Mouse (Mus musculus): ENCODE results near the gene Nr1d1.

Gene Nr1d1

DNA sequence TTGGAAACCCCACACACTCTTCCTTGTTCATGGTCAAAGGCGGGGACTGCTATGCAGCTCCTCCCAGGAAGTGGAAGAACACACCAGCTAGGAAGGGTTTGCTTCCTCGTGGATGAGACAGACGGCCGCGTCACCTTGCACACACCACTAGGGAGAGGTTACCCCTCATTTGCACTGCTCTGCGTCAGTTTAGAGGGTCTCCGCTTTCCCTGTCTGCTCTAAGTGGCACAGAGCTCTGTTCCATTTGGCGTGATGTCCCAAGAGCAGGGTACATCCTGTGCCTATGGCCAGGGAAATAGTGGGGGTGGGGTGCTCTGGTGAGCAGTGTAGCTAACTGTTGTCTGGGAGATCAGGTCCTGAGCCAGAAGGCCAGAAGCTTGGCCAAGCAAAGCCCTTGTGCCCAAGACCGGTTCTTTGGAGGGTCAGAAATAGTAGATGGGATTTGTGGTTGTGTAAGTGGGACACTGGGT lies 20.9 kb downstream of the Nr1d1 start:
- H3K36me3 ChIP-seq (ENCODE audit: control insufficient read depth, insufficient read depth, low read length, poor library complexity, severe bottlenecking), result no peaks in the 10 kb centered on the region
- H3K27me3 ChIP-seq (ENCODE audit: control insufficient read depth, insufficient read depth, low read length, poor library complexity, severe bottlenecking), result no peaks in the 10 kb centered on the region
- DNase-seq (ENCODE audit: low read depth, low spot score), result no peak

GRCm38 (mm10) chr11:98753264-98753663 lies 21.9 kb downstream of the Nr1d1 start:
- Histone ChIP-seq H3K36me3 (ENCODE audit: control insufficient read depth, insufficient read depth, low read length, poor library complexity, severe bottlenecking) (no peaks in the 10 kb centered on the region), H3K27me3 (ENCODE audit: control insufficient read depth, insufficient read depth, low read length, poor library complexity, severe bottlenecking) (no peaks in the 10 kb centered on the region)
- no peak for DNase-seq (ENCODE audit: low read depth, low spot score)

- DNase-seq (ENCODE audit: low read depth, low spot score), result no peak
- Histone ChIP-seq H3K36me3 (ENCODE audit: control insufficient read depth, insufficient read depth, low read length, poor library complexity, severe bottlenecking) (no peaks in the 10 kb centered on the region), H3K27me3 (ENCODE audit: control insufficient read depth, insufficient read depth, low read length, poor library complexity, severe bottlenecking) (no peaks in the 10 kb centered on the region)
These were observed 22.5 kb downstream of the Nr1d1 start for GRCm38 (mm10) chr11:98752562-98753140.

DNA sequence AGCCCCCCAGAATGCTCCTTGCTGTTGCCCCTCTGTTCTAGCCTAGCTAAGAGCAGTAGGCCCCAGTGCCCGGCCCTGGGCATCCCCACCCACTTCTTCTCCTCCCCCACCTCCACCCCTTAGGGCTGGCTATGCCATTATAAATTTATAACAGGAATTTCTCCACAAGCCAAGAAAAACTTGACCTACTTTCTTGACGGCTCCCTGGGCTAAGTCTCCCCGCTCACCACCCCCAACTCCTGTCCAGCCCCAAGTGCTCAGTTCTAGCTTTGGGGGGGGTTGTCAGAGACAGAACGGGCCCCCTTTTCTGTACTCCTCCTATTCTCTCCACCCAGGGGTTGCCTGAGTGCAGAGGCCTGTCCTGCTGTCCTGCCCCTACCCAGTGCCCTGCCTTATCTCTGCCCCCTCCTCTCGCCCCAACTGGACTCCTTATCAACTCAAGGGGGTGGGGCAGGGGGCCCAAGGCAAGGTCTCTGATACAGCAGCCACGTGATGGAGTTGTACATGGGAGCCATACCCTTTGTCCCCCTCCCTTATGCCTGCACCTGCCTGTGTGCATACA lies 23.8 kb downstream of the Nr1d1 start:
- no peak for DNase-seq (ENCODE audit: low read depth, low spot score)
- Histone ChIP-seq H3K27me3 (ENCODE audit: control insufficient read depth, insufficient read depth, low read length, poor library complexity, severe bottlenecking) (no peaks in the 10 kb centered on the region), H3K36me3 (ENCODE audit: control insufficient read depth, insufficient read depth, low read length, poor library complexity, severe bottlenecking) (no peaks in the 10 kb centered on the region)

- DNase-seq (ENCODE audit: low read depth, low spot score), result no peak
- no peaks in the 10 kb centered on the region for H3K36me3 ChIP-seq (ENCODE audit: control insufficient read depth, insufficient read depth, low read length, poor library complexity, severe bottlenecking)
- no peaks in the 10 kb centered on the region for H3K27me3 ChIP-seq (ENCODE audit: control insufficient read depth, insufficient read depth, low read length, poor library complexity, severe bottlenecking)
These were observed 24.6 kb downstream of the Nr1d1 start for GRCm38 (mm10) chr11:98750351-98751201.

DNA sequence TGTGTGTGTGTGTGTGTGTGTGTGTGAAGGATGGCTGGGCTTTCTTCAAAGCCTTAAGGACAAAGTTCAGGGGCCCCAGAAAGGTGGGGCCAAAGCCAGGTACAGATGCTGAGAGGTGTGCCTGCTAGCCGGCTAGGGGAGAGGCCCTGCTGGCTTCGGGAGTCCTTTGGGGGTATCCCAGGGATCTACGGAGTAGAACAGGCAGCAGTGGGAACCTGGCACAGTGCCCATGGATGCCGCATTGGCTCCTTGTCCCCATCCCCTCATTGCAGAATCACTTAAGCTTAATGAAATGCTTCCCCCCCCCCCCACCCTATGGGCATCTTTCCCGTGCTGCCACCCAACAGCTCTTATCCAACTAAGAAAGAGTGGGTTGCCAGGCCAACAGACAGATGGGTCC lies 25.4 kb downstream of the Nr1d1 start:
- H3K27me3 ChIP-seq (ENCODE audit: control insufficient read depth, insufficient read depth, low read length, poor library complexity, severe bottlenecking), result no peaks in the 10 kb centered on the region
- no peaks in the 10 kb centered on the region for H3K36me3 ChIP-seq (ENCODE audit: control insufficient read depth, insufficient read depth, low read length, poor library complexity, severe bottlenecking)
- no peak for DNase-seq (ENCODE audit: low read depth, low spot score)

- no peaks in the 10 kb centered on the region for H3K27me3 ChIP-seq (ENCODE audit: control insufficient read depth, insufficient read depth, low read length, poor library complexity, severe bottlenecking)
- no peak for DNase-seq (ENCODE audit: low read depth, low spot score)
- no peaks in the 10 kb centered on the region for H3K36me3 ChIP-seq (ENCODE audit: control insufficient read depth, insufficient read depth, low read length, poor library complexity, severe bottlenecking)
These were observed 26.4 kb downstream of the Nr1d1 start for GRCm38 (mm10) chr11:98748506-98749416.

- Histone ChIP-seq H3K27me3 (ENCODE audit: control insufficient read depth, insufficient read depth, low read length, poor library complexity, severe bottlenecking) (no peaks in the 10 kb centered on the region), H3K36me3 (ENCODE audit: control insufficient read depth, insufficient read depth, low read length, poor library complexity, severe bottlenecking) (no peaks in the 10 kb centered on the region)
- no peak for DNase-seq (ENCODE audit: low read depth, low spot score)
These were observed 27.2 kb downstream of the Nr1d1 start for GRCm38 (mm10) chr11:98747804-98748505.

DNA sequence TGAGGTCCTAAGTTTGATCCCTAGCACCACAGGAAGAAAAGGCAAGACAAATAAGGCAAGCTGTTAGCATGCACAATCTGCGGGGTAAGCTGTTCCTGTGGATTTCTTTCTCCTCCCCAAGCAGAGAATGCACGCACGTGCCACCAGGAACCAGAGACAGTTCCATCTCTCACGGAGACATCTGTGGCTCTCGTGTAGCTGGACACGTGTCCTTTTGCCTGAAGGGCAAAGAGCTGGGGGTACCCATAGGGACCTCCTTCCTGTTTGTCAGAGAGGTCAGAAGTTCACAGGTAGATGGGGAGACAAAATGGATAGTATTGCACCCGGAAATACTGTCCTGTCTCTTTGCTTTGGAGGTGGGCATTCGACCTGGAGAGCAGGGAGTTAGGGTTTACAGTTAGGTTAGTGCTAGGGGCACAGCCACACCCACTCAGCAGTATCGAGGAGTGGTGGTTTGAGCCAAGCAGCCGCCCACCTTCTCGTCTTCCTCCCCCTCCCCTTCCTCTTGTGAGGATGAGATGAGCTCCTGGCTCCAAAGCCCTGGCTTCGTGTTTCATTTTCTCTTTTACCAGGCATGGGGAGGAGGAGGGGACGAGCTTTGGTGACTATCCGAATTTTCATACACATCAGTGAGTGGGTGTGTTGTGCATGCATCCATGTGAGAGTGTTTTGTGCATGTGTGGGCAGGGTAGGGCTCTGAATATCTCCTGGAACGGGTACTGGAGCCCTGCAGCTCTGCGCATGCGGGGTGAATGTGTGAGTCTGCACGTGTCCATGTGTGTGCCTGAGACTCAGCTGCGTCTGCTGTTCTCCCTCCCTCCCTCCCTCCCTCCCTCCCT lies 28.1 kb downstream of the Nr1d1 start:
- Histone ChIP-seq H3K27me3 (ENCODE audit: control insufficient read depth, insufficient read depth, low read length, poor library complexity, severe bottlenecking) (no peaks in the 10 kb centered on the region), H3K36me3 (ENCODE audit: control insufficient read depth, insufficient read depth, low read length, poor library complexity, severe bottlenecking) (no peaks in the 10 kb centered on the region)
- DNase-seq (ENCODE audit: low read depth, low spot score), result peak; percentile 70

- peak; percentile 46 for DNase-seq (ENCODE audit: low read depth, low spot score)
- H3K36me3 ChIP-seq (ENCODE audit: control insufficient read depth, insufficient read depth, low read length, poor library complexity, severe bottlenecking), result no peaks in the 10 kb centered on the region
- no peaks in the 10 kb centered on the region for H3K27me3 ChIP-seq (ENCODE audit: control insufficient read depth, insufficient read depth, low read length, poor library complexity, severe bottlenecking)
These were observed 28.9 kb downstream of the Nr1d1 start for GRCm38 (mm10) chr11:98745932-98746853.

DNA sequence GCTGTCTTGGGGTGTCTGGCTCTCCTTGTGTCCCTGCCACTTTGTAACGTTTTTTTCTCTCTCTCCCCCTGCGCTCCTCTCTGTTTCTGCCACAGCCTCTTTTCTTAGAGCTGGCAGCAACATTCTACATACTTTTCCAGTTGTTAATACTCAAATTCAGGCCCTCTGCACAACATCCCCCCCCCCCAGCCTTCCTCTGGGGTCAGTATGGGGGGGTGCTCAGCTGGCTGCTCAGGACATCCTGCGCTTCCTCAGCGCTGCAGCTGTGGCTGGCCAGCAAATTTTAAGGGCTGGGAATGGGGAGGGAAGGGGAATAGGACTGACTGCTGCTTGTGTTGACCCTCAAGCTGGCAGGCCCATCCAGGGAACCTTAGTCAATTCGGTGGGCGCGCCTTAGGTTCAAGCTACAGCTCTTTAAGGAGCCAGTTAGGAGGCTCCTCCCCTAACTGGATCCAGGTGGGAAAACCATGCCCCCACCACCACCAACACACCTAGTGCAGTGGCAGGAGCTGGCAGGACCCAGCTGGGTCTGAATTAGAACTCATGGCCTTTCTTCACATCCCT lies 30.6 kb downstream of the Nr1d1 start:
- Histone ChIP-seq H3K27me3 (ENCODE audit: control insufficient read depth, insufficient read depth, low read length, poor library complexity, severe bottlenecking) (no peaks in the 10 kb centered on the region), H3K36me3 (ENCODE audit: control insufficient read depth, insufficient read depth, low read length, poor library complexity, severe bottlenecking) (no peaks in the 10 kb centered on the region)
- DNase-seq (ENCODE audit: low read depth, low spot score), result no peak

DNA sequence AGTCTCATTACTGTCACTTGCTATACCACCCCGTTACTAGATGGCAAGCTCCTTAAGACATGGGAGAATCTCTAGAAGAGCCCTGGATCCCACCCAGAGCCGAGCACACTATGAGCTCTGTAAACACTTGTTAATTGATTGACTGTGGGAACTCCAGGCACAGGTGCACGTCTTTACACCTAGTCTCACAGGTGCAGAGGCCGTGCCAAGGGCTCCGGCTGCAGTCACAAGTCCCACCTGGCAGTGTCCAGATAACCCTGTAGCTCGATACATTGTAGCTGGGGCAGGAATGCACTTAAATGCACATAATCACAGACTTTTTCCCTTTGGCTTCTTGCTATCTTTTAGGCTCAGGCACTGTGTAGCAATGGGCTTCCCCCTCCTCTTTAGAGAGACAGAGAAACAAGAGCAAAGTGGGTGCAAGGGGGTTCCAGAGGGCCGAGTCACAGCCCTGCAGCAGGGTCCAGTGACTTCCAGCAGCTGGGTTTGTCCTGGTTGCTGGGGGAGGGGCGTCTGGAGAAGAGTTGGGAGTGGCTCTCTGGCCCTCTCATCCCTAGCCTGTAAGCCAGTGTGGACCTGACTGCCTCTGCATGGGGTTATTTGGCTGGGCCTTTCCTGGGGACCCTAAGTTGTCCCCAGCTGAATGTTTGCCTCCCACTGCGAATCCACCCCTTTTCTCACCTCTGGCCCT lies 31.3 kb downstream of the Nr1d1 start:
- Histone ChIP-seq H3K27me3 (ENCODE audit: control insufficient read depth, insufficient read depth, low read length, poor library complexity, severe bottlenecking) (no peaks in the 10 kb centered on the region), H3K36me3 (ENCODE audit: control insufficient read depth, insufficient read depth, low read length, poor library complexity, severe bottlenecking) (no peaks in the 10 kb centered on the region)
- DNase-seq (ENCODE audit: low read depth, low spot score), result no peak

Data from splenic B cell, adult 2 months (primary cell).